Mouse (Mus musculus): Measurements from ENCODE around the gene Slc8a3.

Gene Slc8a3

DNA sequence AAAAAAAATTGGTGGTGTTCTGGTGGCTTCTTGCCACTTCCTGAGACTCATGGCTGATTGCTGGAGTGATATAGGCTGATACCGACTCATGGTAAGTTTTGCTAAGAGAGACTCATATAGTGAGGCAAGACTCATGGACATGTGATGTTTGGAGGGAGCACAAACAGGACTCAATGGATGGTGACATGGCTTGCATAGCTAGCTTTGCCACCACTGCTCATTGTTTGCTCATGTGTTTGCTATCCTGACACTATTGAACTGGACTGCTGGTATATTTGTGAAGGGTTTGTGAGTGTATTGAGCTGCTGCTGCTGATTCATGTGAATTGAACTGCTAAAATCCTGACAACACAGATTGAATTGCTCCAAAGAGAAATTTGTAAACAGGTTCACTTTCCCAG is 95.8 kb downstream of the Slc8a3 start:
- no peak for DNase-seq (ENCODE audit: low spot score in 2 of 2)

GRCm38 (mm10) chr12:81235456-81236330 is 97.3 kb downstream of the Slc8a3 start:
- DNase-seq (ENCODE audit: low spot score in 2 of 2): no peak

- DNase-seq (ENCODE audit: low spot score in 2 of 2): no peak
These were observed 99.1 kb downstream of the Slc8a3 start for GRCm38 (mm10) chr12:81233746-81234380.

DNA sequence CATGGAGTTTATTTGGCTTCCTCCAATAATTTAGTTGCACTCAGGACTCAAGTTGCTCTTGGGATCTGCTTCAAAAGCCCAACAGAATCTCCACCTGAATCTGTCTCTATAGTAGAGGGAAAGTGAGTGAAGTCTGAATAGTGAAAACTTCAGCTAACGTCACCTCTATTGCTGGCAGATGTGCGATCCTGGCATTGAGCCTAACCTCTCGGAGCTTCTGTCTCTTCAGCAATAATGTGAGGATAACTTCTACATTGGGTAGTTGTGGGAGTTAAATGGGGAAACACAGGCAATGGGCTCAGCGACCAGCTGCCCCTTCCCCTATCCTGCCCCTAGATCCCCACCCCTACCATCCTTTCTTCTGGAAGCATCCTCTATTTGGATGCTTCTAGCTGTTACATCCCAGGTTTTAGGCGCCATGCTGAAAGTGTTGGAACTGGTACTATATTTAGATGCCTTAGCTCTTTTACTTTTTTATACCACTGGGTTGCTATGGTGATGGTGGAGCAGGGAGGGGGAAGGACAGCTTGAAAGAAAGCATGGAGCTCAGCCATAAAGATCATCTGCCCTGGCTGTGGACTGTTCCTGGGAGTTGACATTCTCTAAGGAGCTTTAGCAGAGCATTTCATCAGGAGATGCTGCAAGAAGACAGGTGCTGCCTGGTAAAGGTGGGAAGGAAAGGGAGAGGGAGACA is 105.1 kb downstream of the Slc8a3 start:
- no peak for DNase-seq (ENCODE audit: low spot score in 2 of 2)

GRCm38 (mm10) chr12:81226590-81226989 is 106.4 kb downstream of the Slc8a3 start:
- DNase-seq (ENCODE audit: low spot score in 2 of 2): no peak

DNA sequence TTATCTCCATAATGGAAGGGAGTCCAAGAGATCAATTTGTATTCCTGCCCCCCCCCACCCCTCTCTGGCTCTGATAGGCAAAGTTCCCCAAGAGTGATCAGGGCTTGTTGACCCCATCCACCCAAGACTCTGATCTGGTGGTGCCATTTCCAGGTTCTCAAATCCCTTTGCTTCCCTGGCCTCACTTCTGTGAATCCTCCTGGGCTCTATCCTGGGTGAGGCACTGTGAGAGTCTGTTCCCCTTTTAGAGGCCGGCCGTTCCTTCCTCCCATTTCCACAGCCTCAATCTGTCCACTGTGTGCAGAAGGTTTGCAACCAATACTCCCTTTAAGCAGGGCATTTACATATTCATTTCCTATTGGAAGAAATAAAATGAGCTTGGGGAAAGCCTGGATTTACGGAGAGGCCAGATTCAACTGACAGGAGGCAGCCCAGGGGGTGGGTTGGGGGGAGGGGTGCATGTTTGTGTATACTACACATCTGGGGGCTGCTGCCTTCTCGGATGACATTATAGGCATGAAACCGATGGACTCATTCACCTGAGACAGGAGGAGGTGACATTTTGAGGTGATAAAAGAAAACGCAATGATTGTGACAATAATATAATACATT is 106.9 kb downstream of the Slc8a3 start:
- no peak for DNase-seq (ENCODE audit: low spot score in 2 of 2)

- DNase-seq (ENCODE audit: low spot score in 2 of 2): no peak
These were observed 108.1 kb downstream of the Slc8a3 start for GRCm38 (mm10) chr12:81224843-81225242.

DNA sequence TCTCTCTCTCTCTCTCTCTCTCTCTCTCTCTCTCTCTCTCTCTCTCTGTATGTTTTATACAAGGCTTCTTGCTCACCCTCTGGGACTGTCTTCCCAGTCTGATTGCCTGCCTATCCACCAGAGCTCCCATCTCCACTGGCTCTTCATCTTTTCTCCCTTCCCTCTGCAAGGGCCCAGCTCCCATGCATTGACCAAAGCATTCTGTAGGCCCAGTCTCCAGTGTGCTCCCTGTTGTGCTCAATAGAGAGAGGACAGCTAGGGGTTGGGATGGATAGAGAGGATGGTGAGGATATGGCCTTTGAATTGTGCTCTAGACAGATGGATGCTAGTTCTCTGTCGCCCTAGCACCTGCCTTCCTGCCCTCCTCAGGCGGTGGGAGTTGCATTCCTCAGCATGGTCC is 109.7 kb downstream of the Slc8a3 start:
- DNase-seq (ENCODE audit: low spot score in 2 of 2): no peak

DNA sequence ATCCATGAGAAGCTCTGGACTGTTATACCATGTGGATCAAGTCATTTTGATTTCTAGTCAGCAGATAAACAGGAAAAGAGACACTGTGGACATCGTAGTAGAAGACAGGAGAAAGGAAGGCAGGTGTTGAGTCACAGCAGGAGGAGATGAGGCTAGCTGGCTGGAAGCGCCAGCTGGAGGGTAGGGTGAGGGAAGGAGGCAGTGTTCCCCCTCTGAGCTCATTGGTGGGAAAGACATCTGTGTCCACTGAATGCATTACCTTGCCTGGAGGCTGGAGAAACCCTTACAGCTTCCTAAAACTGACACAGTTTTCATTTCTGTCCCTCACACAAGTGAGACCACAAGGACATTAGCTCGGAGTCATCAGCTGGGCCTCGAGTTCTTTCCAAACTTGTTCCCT is 113.6 kb downstream of the Slc8a3 start:
- no peak for DNase-seq (ENCODE audit: low spot score in 2 of 2)

DNA sequence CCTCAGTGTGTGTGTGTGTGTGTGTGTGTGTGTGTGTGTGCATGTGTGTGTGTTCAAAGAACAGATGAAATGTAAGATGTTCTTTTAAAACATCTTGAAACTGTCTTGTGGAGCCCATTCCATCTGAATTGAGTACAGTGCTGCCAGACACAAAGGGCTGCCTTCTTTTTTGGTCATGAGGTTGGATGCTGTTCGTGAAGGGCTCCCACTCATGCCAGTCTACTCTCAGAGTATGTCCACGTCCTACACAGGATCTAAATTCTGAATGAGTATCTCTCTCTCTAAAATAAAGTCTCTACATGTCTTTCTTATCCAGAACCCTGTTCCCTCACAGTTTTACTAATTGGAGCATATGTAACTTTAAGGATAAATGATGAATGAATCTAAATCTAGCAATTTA is 124.4 kb downstream of the Slc8a3 start:
- DNase-seq (ENCODE audit: low spot score in 2 of 2): no peak

- no peak for DNase-seq (ENCODE audit: low spot score in 2 of 2)
These were observed 127.1 kb downstream of the Slc8a3 start for GRCm38 (mm10) chr12:81205619-81206560.

GRCm38 (mm10) chr12:81203226-81203625 is 129.8 kb downstream of the Slc8a3 start:
- no peak for DNase-seq (ENCODE audit: low spot score in 2 of 2)

- DNase-seq (ENCODE audit: low spot score in 2 of 2): no peak
These were observed 133.6 kb downstream of the Slc8a3 start for GRCm38 (mm10) chr12:81199280-81199955.

DNA sequence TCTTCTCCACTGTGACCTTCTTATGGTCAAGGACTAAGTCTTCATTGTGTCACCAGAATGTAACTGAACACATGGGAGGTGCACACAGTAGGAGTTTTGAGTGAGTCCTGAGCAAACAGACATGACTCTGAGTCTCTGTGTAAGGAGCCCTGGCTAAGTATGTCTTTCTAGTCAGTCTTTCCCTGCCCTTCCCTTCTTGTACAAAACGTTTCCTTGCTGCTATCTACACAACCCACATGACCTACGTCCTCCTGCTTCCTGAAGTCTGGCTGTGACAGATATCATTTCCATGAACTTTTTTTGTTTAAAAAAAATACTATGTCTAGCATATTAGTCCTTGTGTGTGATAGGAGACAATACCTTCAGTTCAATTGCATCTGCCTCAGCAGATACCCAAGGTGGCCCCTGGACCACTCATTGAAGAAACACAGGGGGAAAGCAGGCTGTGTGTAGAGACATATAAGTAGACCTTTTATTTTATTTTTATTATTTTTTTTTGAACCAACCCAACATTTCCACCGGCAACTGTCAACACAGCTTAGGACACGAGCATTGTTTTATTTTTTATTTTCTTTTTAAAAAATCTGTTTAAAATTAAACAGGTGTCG is 135.4 kb downstream of the Slc8a3 start:
- DNase-seq (ENCODE audit: low spot score in 2 of 2): no peak

- DNase-seq (ENCODE audit: low spot score in 2 of 2): no peak
These were observed 139.0 kb downstream of the Slc8a3 start for GRCm38 (mm10) chr12:81193968-81194367.

GRCm38 (mm10) chr12:81189636-81190035 is 143.3 kb downstream of the Slc8a3 start:
- no peak for DNase-seq (ENCODE audit: low spot score in 2 of 2)

- DNase-seq (ENCODE audit: low spot score in 2 of 2): no peak
These were observed 144.0 kb downstream of the Slc8a3 start for GRCm38 (mm10) chr12:81188996-81189395.

DNA sequence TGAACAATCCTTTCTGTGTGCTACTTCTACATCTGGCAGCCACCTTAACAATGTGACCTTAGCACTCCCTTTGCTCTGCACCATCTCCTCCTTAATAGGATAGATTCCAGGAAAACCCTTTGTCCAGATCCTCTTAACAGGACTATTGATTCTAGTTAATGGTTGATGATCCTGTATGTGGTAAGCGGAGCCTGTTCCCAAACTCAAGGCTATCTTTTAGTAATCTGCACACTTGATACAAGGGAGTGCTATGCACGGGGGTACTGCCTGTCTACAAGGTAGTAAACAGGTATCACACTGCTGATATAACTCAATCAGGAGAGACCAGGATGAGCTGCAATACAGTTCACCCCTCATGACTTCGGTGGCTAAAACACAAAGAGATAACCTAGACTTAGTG is 144.6 kb downstream of the Slc8a3 start:
- DNase-seq (ENCODE audit: low spot score in 2 of 2): no peak

GRCm38 (mm10) chr12:81186668-81187067 is 146.3 kb downstream of the Slc8a3 start:
- DNase-seq (ENCODE audit: low spot score in 2 of 2): no peak

DNA sequence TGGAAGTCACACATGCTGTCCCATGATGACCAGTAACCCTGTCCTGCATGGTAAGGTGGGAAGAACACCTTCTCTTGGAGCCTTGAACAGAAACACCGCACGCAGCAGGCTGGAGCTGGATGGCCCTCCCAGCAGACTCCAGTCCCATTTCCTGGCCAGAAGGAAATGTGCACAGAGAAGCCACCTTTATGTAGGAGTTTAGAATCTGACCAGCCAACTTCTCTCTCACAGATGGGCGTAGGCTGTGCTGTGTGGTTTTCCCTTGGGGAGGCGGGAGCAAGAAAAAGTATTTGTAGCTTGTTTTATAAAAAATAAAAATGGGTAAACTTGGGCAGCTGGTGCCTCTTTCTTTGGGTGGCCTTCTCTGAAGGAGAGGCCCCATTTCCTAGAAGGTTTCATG is 146.9 kb downstream of the Slc8a3 start:
- no peak for DNase-seq (ENCODE audit: low spot score in 2 of 2)
